Mouse (Mus musculus): ENCODE data around the gene Qsox1.

- TF ChIP-seq POLR2A (IDR thresholded peaks at IDR 0.05; ENCODE audit: low read depth, low read length), result no peak
- no peak for TF ChIP-seq CTCF (IDR thresholded peaks at IDR 0.05; ENCODE audit: extremely low read depth, insufficient read depth, insufficient read length, insufficient replicate concordance)
These were observed 19.3 kb upstream of the Qsox1 start for GRCm38 (mm10) chr1:155831958-155832357.
